Mouse (Mus musculus): ENCODE data around the gene Cdc42ep4. TPM values are rescaled to one million over a fixed set of nuclear protein-coding genes. Genes with fewer than 3 reads are reported as not detected.

Cdc42ep4 gene
- polyA plus RNA-seq, 1 experiment = 20.9 TPM

- 69% methylated on average over 6 of the region's 6 CpGs for WGBS
- H3K27me3 ChIP-seq (ENCODE audit: control insufficient read depth, insufficient read depth, low read length) = no peaks in the 10 kb centered on the region
- no peak overlapping the region for H3K27ac ChIP-seq (ENCODE audit: insufficient read depth, low read length)
- H3K4me3 ChIP-seq (ENCODE audit: extremely low read depth, insufficient read depth, insufficient read length) = no peak overlapping the region
- peaks cover 9% of the 10 kb centered on the region; the same call in 1 of the 2 replicates for H3K4me1 ChIP-seq (ENCODE audit: control insufficient read depth, insufficient read depth, insufficient read length)
- DNase-seq (ENCODE audit: low read depth in 1 of 2, low spot score in 2 of 2) = no peak
- TF ChIP-seq CTCF (IDR thresholded peaks at IDR 0.05; ENCODE audit: extremely low read depth, insufficient read depth, insufficient read length, insufficient replicate concordance) = no peak
- no peak for TF ChIP-seq POLR2A (IDR thresholded peaks at IDR 0.05; ENCODE audit: low read depth, low read length)
- H3K36me3 ChIP-seq (ENCODE audit: control insufficient read depth, insufficient read depth, low read length) = peaks cover 5% of the 10 kb centered on the region
These were observed 17.9 kb downstream of the Cdc42ep4 start for GRCm38 (mm10) chr11:113733631-113734364.

GRCm38 (mm10) chr11:113731945-113732612 is 19.6 kb downstream of the Cdc42ep4 start:
- 94% methylated on average over 10 of the region's 10 CpGs for WGBS
- no peak for DNase-seq (ENCODE audit: low read depth in 1 of 2, low spot score in 2 of 2)
- no peak overlapping the region for H3K27ac ChIP-seq (ENCODE audit: insufficient read depth, low read length)

GRCm38 (mm10) chr11:113730879-113731278 is 20.8 kb downstream of the Cdc42ep4 start:
- DNase-seq (ENCODE audit: low read depth in 1 of 2, low spot score in 2 of 2) = no peak
- Histone ChIP-seq H3K4me1 (ENCODE audit: control insufficient read depth, insufficient read depth, insufficient read length) (peaks cover 3% of the 10 kb centered on the region; the same call in 1 of the 2 replicates), H3K27ac (ENCODE audit: insufficient read depth, low read length) (no peak overlapping the region), H3K27me3 (ENCODE audit: control insufficient read depth, insufficient read depth, low read length) (no peaks in the 10 kb centered on the region), H3K36me3 (ENCODE audit: control insufficient read depth, insufficient read depth, low read length) (peaks cover 15% of the 10 kb centered on the region), H3K4me3 (ENCODE audit: extremely low read depth, insufficient read depth, insufficient read length) (no peak overlapping the region)
- TF ChIP-seq POLR2A (IDR thresholded peaks at IDR 0.05; ENCODE audit: low read depth, low read length) (no peak), CTCF (IDR thresholded peaks at IDR 0.05; ENCODE audit: extremely low read depth, insufficient read depth, insufficient read length, insufficient replicate concordance) (no peak)
- 86% methylated on average over 3 of the region's 3 CpGs for WGBS

More at GRCm38 (mm10) chr11:113731945-113732612, 19.6 kb downstream of the Cdc42ep4 start:
- Histone ChIP-seq H3K36me3 (ENCODE audit: control insufficient read depth, insufficient read depth, low read length) (peaks cover 14% of the 10 kb centered on the region), H3K4me1 (ENCODE audit: control insufficient read depth, insufficient read depth, insufficient read length) (peaks cover 3% of the 10 kb centered on the region; the same call in 1 of the 2 replicates), H3K27me3 (ENCODE audit: control insufficient read depth, insufficient read depth, low read length) (no peaks in the 10 kb centered on the region), H3K4me3 (ENCODE audit: extremely low read depth, insufficient read depth, insufficient read length) (no peak overlapping the region)
- no peak for TF ChIP-seq POLR2A (IDR thresholded peaks at IDR 0.05; ENCODE audit: low read depth, low read length)
- no peak for TF ChIP-seq CTCF (IDR thresholded peaks at IDR 0.05; ENCODE audit: extremely low read depth, insufficient read depth, insufficient read length, insufficient replicate concordance)

GRCm38 (mm10) chr11:113729917-113730316 is 21.8 kb downstream of the Cdc42ep4 start:
- Histone ChIP-seq H3K4me3 (ENCODE audit: extremely low read depth, insufficient read depth, insufficient read length) (no peak overlapping the region), H3K36me3 (ENCODE audit: control insufficient read depth, insufficient read depth, low read length) (peaks cover 15% of the 10 kb centered on the region), H3K4me1 (ENCODE audit: control insufficient read depth, insufficient read depth, insufficient read length) (peaks cover 3% of the 10 kb centered on the region; the same call in 1 of the 2 replicates), H3K27me3 (ENCODE audit: control insufficient read depth, insufficient read depth, low read length) (no peaks in the 10 kb centered on the region), H3K27ac (ENCODE audit: insufficient read depth, low read length) (no peak overlapping the region)
- DNase-seq (ENCODE audit: low read depth in 1 of 2, low spot score in 2 of 2) = no peak
- TF ChIP-seq POLR2A (IDR thresholded peaks at IDR 0.05; ENCODE audit: low read depth, low read length) (no peak), CTCF (IDR thresholded peaks at IDR 0.05; ENCODE audit: extremely low read depth, insufficient read depth, insufficient read length, insufficient replicate concordance) (no peak)
- 72% methylated on average over 8 of the region's 8 CpGs for WGBS

GRCm38 (mm10) chr11:113729239-113729638 is 22.4 kb downstream of the Cdc42ep4 start:
- no peak overlapping the region for H3K4me3 ChIP-seq (ENCODE audit: extremely low read depth, insufficient read depth, insufficient read length)
- no peak overlapping the region for H3K27ac ChIP-seq (ENCODE audit: insufficient read depth, low read length)
- peaks cover 3% of the 10 kb centered on the region; the same call in 1 of the 2 replicates for H3K4me1 ChIP-seq (ENCODE audit: control insufficient read depth, insufficient read depth, insufficient read length)
- 97% methylated on average over 21 of the region's 21 CpGs for WGBS
- no peak for DNase-seq (ENCODE audit: low read depth in 1 of 2, low spot score in 2 of 2)
- TF ChIP-seq POLR2A (IDR thresholded peaks at IDR 0.05; ENCODE audit: low read depth, low read length) (no peak), CTCF (IDR thresholded peaks at IDR 0.05; ENCODE audit: extremely low read depth, insufficient read depth, insufficient read length, insufficient replicate concordance) (no peak)
- no peaks in the 10 kb centered on the region for H3K27me3 ChIP-seq (ENCODE audit: control insufficient read depth, insufficient read depth, low read length)
- peaks cover 15% of the 10 kb centered on the region for H3K36me3 ChIP-seq (ENCODE audit: control insufficient read depth, insufficient read depth, low read length)

- H3K36me3 ChIP-seq (ENCODE audit: control insufficient read depth, insufficient read depth, low read length) = peaks cover 15% of the 10 kb centered on the region
- H3K4me1 ChIP-seq (ENCODE audit: control insufficient read depth, insufficient read depth, insufficient read length) = no peaks in the 10 kb centered on the region
- no peak for DNase-seq (ENCODE audit: low read depth in 1 of 2, low spot score in 2 of 2)
- TF ChIP-seq POLR2A (IDR thresholded peaks at IDR 0.05; ENCODE audit: low read depth, low read length) (no peak), CTCF (IDR thresholded peaks at IDR 0.05; ENCODE audit: extremely low read depth, insufficient read depth, insufficient read length, insufficient replicate concordance) (no peak)
- H3K27ac ChIP-seq (ENCODE audit: insufficient read depth, low read length) = no peak overlapping the region
- H3K27me3 ChIP-seq (ENCODE audit: control insufficient read depth, insufficient read depth, low read length) = no peaks in the 10 kb centered on the region
- WGBS = 89% methylated on average over 6 of the region's 6 CpGs
- no peak overlapping the region for H3K4me3 ChIP-seq (ENCODE audit: extremely low read depth, insufficient read depth, insufficient read length)
These were observed 23.7 kb downstream of the Cdc42ep4 start for GRCm38 (mm10) chr11:113727992-113728391.

Data from spleen, adult 2 months (tissue).